Mouse (Mus musculus): ENCODE measurements around the gene Frs2.

DNA sequence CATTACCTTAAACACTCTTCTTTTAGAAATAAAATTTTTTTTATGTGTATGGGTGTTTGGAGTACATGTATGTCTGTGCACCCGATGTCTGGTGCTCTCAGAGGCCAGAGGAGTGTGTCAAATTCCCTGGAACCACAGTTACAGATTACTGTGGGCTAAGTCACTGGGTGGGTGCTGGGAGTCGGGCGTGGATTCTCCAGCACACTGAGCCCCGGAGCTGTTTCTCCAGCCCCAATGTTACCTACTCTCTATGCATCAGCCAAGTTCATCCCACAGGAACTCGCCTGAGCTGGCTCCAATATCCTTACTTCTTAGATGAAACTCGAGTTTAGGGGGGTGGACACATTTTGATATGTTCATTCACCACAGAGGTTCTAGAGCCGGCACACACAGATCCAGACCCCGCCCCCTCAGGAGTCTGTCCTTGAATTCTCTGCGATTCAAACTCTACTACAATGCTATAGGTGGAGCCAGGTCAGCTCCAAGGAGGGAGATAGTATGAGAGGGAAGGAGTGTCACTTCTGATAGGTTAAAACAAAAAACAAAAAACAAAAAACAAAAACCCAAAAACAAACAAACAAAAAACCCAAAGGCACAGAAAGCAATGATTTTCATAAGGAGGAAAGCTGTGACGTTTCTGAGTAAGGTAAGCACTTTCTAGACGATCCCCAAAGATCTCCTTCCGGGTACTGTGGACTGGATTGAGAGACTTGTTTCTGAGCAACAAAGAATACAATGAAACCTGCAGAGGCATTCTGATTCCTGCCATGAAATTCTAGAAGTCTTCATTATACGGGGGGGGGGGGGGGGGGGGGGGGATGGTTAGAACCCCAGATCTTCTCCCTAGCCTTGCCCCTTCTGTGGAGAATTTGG, 25.5 kb upstream of the Frs2 start:
- TF ChIP-seq CTCF (conservative IDR thresholded peaks at IDR 0.05; ENCODE audit: insufficient read depth, insufficient read length, low read depth, low read length) (no peak), POLR2A (IDR thresholded peaks at IDR 0.05; ENCODE audit: low read depth, low read length) (no peak)

Data from kidney, adult 2 months (tissue).